Mouse (Mus musculus) CD8-positive naive resting alpha-beta T cell, adult 2 months (primary cell): ENCODE measurements at regions not wholly inside any gene's neighbourhood (a gene's known extent, or its start where the extent isn't known, plus 50 kb on each side); places are given as distances from the start of the nearest gene placed in this dataset.
"Not testable (repeated sequence)": the region's sequence is repeated elsewhere in the genome, so short reads cannot be mapped to it uniquely, and the experiment has no call there.

ENCODE experiments used
- DNase-seq, 2 experiments: peaks; one replicate each; pipeline ENCODE4 v3.0.0; 2022; ENCODE audit warnings: low read depth in 2 of 2, low spot score in 2 of 2

DNA sequence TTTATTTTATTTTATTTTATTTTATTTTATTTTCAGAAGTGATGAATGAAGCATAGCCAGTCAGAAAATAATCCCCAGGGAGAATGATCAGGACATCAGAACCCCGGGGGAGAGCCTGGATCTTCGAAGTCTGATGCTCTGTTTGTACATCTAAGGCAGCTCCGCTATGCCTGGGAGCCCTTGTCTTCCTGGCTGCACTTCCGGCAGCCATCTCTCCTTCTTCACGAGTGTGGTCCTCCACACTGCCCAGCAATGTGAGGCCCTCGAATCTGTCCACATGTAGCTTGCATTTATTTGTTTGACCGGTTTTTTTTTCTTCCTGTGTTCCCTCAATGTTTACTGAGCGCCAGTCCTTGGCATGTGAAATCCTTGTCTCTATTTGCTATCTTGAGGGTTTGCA, 95.9 kb downstream of the Vcpkmt start:
- no peak for DNase-seq

DNA sequence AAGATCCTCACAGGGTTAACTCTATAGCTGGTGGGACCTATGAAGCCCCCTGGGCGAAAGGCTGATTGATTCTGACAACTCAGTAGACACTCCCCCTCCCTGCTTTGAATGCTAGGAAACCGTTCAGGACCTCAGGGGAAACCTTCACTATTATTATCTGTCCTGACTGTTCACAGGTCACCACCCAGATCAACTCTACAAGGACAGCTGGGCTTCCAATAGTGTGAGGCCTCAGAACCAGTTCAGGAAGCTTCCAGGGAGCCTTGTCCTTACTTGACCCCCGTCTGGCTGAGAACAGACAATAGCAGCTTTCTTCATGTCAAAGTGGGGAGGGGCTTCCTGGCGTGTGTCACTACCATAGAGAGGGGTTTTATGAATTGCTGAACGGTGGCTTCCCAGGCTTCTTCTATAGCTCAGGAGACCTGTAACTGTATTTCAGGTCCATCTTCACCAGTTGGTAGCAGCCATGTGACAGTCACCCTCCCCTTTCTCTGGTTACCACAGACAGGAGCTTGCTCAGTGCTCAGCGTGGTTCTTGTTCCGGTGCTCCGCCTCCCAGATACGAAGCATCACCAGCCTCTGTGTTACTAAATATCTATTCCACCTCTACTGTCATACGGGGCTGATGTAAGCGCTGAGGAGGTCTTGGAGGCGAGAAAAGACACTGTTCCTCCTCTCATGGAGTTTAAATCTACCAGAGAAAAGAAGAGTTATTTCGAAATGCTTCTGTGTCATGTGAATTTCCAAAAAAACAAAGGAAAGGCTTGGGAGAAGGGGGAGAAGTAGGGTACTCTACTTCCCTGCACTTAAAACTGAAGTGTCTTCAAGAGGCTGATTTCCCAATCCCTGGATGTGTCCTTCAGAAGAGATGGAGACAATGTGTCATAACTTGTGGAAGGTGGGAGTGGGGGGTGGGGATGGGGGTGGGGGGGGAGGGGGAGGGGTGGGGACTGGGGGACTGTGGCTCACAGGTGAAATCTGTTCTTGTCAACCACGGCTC, 96.9 kb downstream of the Vcpkmt start:
- DNase-seq = peak; percentile 48 to 53

DNA sequence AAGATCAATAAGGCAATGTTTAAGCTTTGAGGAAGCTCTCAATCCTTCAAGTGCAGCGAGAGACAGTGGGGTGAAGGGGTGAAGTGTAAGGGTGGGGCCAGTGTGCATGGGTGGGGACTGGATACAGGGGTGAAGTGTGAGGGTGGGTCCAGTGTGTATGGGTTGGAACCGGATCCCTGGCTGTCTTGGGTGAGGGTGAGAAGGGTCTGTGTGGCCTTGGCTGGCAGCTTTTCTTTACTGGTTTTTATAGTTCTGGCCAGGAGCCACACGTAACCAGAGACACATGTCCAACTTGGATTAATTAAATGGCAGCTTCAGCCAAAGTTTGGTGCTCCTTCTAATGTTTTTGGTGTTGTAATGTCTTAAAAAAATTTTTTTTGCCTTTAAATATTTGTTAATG, 101.4 kb downstream of the Vcpkmt start:
- no peak for DNase-seq

GRCm38 (mm10) chr12:69476631-69477091, 104.4 kb upstream of the Gm9887 start:
- DNase-seq = no peak

- DNase-seq = no peak
Observed at GRCm38 (mm10) chr12:69476131-69476530, 103.9 kb upstream of the Gm9887 start.

DNA sequence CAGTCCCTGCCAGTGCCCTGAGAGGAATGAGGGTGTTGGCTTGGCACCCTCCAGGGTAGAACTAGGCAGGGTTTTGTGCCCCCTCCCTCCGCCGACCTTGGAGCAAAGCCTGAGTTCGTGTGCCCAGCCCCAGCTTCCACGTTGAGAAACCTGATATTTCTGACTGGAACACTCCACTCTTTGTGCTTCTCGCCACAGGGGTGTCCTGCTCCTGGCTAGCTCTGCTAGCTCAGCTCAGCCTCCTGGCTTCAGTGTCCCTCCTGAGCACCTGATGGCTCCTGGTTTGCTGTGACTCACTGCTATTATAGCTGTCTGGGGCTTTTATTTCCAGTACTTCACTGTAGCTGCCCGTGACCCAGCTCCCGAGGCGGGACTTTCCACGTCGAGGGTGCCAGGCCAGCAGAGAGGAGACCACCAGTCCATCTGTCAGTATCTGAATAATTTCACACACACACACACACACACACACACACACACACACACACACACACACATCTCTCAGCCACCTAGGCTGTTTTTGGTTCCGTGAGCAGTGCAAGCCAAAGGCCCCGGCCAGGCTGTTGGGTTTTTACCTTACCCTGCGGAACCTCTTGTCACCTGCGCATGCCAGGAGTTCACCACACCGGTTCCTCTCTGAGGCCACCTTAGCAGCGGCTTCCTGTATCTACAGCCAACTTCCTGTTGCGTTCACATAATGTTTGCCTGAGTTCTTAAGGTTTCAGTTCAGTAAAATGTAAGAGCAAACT, 102.8 kb upstream of the Gm9887 start:
- DNase-seq = peak; percentile 65 to 74

GRCm38 (mm10) chr12:69474141-69474915, 102.1 kb upstream of the Gm9887 start:
- DNase-seq = no peak

DNA sequence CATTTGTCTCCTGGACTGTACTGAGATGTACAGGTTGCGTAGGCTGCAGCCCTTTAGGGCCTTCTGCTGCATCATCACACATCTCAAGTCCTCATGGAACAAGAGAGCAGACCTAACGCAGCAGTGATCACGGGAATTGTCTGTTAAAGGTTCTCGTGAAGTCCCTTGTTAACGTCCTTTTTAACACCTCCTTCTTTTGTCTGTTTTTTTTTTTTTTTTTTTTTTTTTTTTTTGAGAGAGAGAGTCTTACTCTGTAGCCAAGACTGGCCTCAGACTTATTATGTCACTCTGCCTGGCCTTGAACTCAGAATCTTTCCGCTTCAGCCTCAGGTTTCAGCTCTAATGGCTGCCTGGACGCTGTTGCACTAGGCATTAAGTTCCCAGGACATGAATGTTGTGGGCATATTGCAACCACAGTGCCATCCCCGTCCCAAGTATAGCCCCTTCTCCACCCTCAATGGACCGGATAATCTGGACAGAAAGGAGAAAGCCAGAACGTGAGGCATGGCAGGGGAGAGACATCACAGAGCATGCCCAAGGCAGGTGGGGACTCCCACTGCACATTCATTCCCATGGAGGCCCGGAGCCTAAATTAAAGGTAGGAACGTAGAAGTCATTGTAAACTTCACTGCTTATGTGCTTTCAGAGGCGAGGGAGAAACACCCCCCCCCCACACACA, 101.3 kb upstream of the Gm9887 start:
- DNase-seq = no peak

- no peak for DNase-seq
Observed at GRCm38 (mm10) chr12:69472912-69473311, 100.7 kb upstream of the Gm9887 start.

DNA sequence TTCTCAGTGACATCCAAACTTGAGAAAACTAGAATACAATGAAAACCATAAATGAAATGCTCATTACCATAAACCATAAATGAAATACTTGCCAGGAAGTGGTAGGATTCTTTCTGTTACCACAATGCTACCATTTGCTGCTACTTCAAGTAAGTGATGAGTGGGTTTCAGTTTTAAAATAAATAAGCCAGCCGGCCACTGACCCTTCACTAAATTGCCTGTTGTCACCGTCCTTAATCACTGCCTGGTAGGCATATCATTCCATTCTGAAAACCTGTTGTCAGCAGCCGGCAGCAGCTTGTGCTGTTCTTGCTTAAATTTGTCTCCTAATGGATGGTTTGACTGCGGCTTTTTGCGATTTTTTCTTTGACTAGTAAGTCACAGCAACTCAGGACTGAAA, 99.6 kb upstream of the Gm9887 start:
- DNase-seq = no peak

DNA sequence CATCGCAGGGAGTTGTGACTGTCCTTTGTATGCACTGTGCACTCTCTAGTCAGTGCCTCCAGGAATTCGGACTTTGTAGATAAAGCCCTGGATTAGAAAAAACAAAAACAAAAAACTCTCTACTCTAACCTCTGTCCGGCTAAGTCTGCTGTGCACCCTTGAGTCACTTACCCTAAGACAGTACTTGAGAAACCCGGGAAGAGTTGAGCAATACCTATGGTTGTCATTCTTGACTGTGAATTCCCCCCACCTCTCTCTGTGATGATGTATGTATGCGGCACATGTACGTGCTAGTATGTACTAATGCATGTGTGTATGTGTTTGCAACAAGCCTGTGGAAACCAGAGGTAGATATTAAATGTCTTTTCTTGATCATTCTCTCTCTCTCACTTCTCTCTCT, 96.7 kb upstream of the Gm9887 start:
- DNase-seq = no peak

DNA sequence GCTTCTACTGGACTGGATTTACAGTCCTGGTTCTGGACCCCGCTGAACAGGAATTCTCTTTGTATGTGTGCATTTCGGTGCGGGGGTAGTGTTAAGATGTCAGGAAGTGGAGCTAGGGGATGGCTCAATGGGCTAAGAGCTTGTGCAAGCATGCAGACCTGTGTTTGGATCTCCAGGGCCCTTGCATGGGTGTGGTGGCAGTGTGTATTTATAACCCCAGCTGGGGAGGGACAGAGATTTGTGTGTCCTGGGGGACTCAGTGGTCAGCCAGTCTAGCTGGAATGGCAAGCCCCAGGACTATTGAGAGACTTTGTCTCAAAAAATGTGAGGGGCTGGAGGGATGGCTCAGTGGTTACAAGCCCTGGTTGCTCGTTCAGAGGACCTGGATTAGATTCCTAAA, 95.1 kb upstream of the Gm9887 start:
- DNase-seq = no peak

GRCm38 (mm10) chr12:69464906-69465305, 92.6 kb upstream of the Gm9887 start:
- no peak for DNase-seq

- not testable (repeated sequence) for DNase-seq
Observed at GRCm38 (mm10) chr12:69463327-69463726, 91.1 kb upstream of the Gm9887 start.

- peak in 1 of 2 experiments; percentile 21 for DNase-seq
Observed at GRCm38 (mm10) chr12:69461888-69462840, 89.9 kb upstream of the Gm9887 start.

- no peak for DNase-seq
Observed at GRCm38 (mm10) chr12:69460552-69461079, 88.4 kb upstream of the Gm9887 start.

DNA sequence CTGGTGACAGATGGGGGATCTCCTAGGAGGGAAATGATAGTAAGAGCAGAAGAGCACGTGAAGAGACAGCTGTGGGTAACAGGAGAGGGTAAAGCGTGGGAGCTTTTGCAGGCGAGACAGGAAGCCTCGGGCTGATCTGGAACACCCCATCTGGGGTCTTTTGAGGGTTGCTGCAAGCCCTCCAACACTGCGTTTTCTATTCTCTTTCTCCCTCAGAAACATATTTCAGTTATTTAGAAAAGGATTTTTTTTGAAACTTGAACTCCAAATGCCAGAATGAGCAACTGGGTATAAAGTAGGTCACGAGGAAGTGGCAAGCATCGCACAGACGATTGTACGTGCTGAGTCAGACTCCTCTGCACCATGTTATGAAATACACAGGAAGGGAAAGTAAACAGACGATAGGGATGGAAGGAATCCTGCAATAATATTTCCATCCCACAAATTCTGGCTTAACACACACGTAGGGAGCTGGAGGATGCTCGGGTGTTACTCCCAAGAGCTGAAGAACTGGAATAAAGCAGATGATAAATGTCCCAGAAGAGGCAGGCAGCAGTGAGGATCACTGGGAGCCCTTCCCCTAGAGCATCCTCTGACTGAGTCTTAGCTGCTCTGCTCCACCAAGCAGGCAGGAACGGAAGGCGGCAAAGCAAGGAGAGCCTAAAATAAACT, 86.0 kb upstream of the Gm9887 start:
- no peak for DNase-seq

DNA sequence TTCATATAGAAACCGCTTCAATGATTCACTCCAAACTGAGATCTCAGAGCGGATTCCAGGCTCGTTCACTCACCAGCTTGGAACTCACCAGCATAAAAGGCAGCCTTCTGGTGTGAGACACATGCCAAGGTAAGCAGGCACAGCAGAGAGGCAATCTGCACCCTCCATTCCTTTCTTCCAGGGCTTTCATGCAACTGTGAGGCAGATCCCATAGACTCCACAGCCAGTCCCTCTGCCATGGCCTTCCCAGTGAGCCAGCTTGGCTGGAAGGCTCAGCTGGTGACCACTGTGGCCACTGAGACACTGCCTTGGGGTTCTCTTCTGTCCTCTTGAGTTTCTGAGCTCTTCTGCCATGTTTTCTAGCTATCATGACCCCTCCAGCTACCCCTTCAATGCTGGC, 84.5 kb upstream of the Gm9887 start:
- DNase-seq = no peak

GRCm38 (mm10) chr12:69456116-69456515, 83.9 kb upstream of the Gm9887 start:
- DNase-seq = no peak
